Comparison of ENCODE assay signal across 8 mouse cellular contexts in the genomic region with DNA sequence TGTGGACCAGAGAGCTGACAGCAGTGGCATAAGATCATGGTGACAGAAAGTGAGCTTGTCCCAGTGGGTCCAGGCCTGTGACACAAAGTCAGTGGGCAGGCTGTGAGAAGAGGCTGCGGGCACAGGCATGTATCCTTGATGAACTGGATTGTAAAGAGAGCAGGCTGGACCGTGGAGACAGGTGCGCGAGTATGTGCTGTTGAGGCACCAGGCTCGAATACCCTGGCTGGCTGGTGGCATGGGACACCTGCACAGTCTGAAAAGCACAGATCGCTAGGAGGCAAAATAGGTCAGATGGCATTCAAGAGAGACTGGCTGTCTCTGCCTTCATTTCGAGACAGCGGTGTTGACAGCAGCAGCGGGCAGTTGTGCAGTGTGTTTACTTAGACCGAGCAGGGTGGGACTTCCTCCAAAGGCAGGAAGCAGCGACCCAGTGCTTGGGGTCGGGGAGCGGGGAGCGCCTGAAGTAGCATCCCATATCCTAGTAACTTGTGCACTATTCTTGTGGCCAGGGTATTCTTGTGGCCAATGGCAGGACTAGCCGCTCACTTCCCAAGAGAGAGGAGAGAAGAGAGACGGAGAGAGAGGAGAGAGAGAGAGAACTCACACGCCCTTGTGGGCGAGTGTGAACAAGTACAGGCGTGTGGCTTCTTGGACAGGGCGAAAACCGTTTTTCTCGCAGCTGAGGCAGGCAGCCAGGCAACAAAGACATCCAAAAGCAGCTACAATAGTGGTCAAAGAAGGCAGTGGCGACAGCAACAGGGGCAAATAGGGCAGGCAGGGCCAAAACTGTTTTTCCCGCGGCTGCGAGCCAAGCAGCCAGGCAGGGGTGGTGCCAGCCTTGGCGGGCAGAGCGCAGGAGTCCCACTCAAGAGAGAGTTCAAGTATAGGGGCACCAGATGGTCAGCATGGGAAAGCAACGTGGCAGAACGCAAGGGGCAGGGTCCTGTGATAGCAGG. TPM values are rescaled to one million over a fixed set of nuclear protein-coding genes. Genes with fewer than 3 reads are reported as not detected.
A peak's percentile ranks its signal among the peaks of the same experiment; 100 is the strongest.
DNase-seq lines count a peak whose midpoint lies in the region; ATAC-seq and TF ChIP-seq lines count a peak whose summit lies in the region.

No protein-coding gene starts in this region.

- peak; percentile 44 to 51 for DNase-seq in cerebellum, adult 18-20 months
- peak; percentile 26 to 62 for DNase-seq in layer of hippocampus, postnatal 14 days (ENCODE audit: low spot score in 2 of 2)
- DNase-seq in lung, postnatal 14 days = peak; percentile 51
- DNase-seq in retina, postnatal 1 day = peak; percentile 57
- DNase-seq in urinary bladder, adult 2 months (ENCODE audit: low spot score) = peak; percentile 40

- TF ChIP-seq EP300 in ES-Bruce4 (IDR thresholded peaks at IDR 0.05; ENCODE audit: insufficient read depth, low read depth, low read length) = no peak

- H3K27ac ChIP-seq in ES-Bruce4 (ENCODE audit: insufficient read depth, low read length) = no peak overlapping the region
- H3K27ac ChIP-seq in forebrain, embryonic 13.5 days = no peak overlapping the region
- H3K27ac ChIP-seq in hindbrain, embryonic 12.5 days = no peak overlapping the region

- H3K4me1 ChIP-seq in ES-Bruce4 (ENCODE audit: control insufficient read depth, insufficient read depth, low read length) = no peaks in the 10 kb centered on the region
- H3K4me1 ChIP-seq in forebrain, embryonic 13.5 days = peaks cover 9% of the 10 kb centered on the region; the same call in 1 of the 2 replicates
- 0 out of 2 replicates have a peak, but pooled peaks cover 2% of the 10 kb centered on the region for H3K4me1 ChIP-seq in hindbrain, embryonic 12.5 days

- no peaks in the 10 kb centered on the region for H3K9me3 ChIP-seq in ES-Bruce4 (replicated peaks; ENCODE audit: control insufficient read depth, insufficient read depth, low read length, poor library complexity, severe bottlenecking)
- H3K9me3 ChIP-seq in forebrain, embryonic 13.5 days (replicated peaks) = no peaks in the 10 kb centered on the region
- H3K9me3 ChIP-seq in hindbrain, embryonic 12.5 days (replicated peaks) = no peaks in the 10 kb centered on the region

- H3K4me2 ChIP-seq in forebrain, embryonic 13.5 days = peak overlapping the region; percentile 77
- H3K4me2 ChIP-seq in hindbrain, embryonic 12.5 days (replicated peaks) = peak overlapping the region; percentile 77

- 10% methylated on average over 30 of the region's 30 CpGs for WGBS in forebrain, embryonic 13.5 days
- WGBS in hindbrain, embryonic 12.5 days = 8% methylated on average over 30 of the region's 30 CpGs

- peak overlapping the region; percentile 21; the same call in 1 of the 2 replicates for H3K9ac ChIP-seq in ES-Bruce4 (ENCODE audit: low read depth, poor library complexity, severe bottlenecking)
- H3K9ac ChIP-seq in forebrain, embryonic 13.5 days = peak overlapping the region; percentile 61
- H3K9ac ChIP-seq in hindbrain, embryonic 12.5 days = peak overlapping the region; percentile 55

- peak overlapping the region; percentile 84 for H3K4me3 ChIP-seq in ES-Bruce4 (ENCODE audit: low read depth, low read length)
- H3K4me3 ChIP-seq in forebrain, embryonic 13.5 days = peak overlapping the region; percentile 43
- peak overlapping the region; percentile 42 for H3K4me3 ChIP-seq in hindbrain, embryonic 12.5 days

- no peaks in the 10 kb centered on the region for H3K27me3 ChIP-seq in ES-Bruce4 (ENCODE audit: control insufficient read depth, insufficient read depth, low read length, poor library complexity, severe bottlenecking)
- no peaks in the 10 kb centered on the region for H3K27me3 ChIP-seq in forebrain, embryonic 13.5 days
- H3K27me3 ChIP-seq in hindbrain, embryonic 12.5 days = no peaks in the 10 kb centered on the region

- H3K36me3 ChIP-seq in ES-Bruce4 (ENCODE audit: control insufficient read depth, insufficient read depth, low read length, poor library complexity, severe bottlenecking) = no peaks in the 10 kb centered on the region
- H3K36me3 ChIP-seq in forebrain, embryonic 13.5 days (ENCODE audit: poor library complexity, severe bottlenecking) = no peaks in the 10 kb centered on the region
- no peaks in the 10 kb centered on the region for H3K36me3 ChIP-seq in hindbrain, embryonic 12.5 days

- peak; percentile 27 for TF ChIP-seq POLR2A in ES-Bruce4 (IDR thresholded peaks at IDR 0.05; ENCODE audit: insufficient read depth, low read length)

- TF ChIP-seq CTCF in ES-Bruce4 (IDR thresholded peaks at IDR 0.05; ENCODE audit: low read depth, low read length) = no peak

- peak; percentile 79 for ATAC-seq in forebrain, embryonic 13.5 days
- ATAC-seq in hindbrain, embryonic 12.5 days (ENCODE audit: low FRiP score) = peak; percentile 79

RNA-seq across cellular contexts. Expression of gene Slc25a21, which starts 14.4 kb away (rescaled TPM):
- polyA plus RNA-seq in ES-Bruce4 (2011; ENCODE audit: insufficient read depth, insufficient read length, low read depth, missing spikeins) = not detected in 2 replicates
- 0.31 and 0.42 TPM in 2 replicates for polyA plus RNA-seq in forebrain, embryonic 13.5 days (2015; fragmentation: Nextera tagmentation; extraction: Ambion mirVana)
- 0.52 and 0.65 TPM in 2 replicates for polyA plus RNA-seq in hindbrain, embryonic 12.5 days (2016; fragmentation: Nextera tagmentation; extraction: Ambion mirVana)
- total RNA-seq in layer of hippocampus, postnatal 14 days (2021) = 1 to 10 TPM in 1 of 2 experiments, under 1 TPM in 1; 0.65 to 1.0 TPM
- polyA plus RNA-seq in urinary bladder, adult 2 months (2012; rRNA removed) = 0.37 and 0.47 TPM in 2 replicates

RNA-seq across cellular contexts. Expression of gene Prps1l3, which starts 18.6 kb away (rescaled TPM):
- polyA plus RNA-seq in ES-Bruce4 (2011; ENCODE audit: insufficient read depth, insufficient read length, low read depth, missing spikeins) = 60.9 and 64.6 TPM in 2 replicates
- 51.7 and 56.0 TPM in 2 replicates for polyA plus RNA-seq in forebrain, embryonic 13.5 days (2015; fragmentation: Nextera tagmentation; extraction: Ambion mirVana)
- 52.0 and 52.2 TPM in 2 replicates for polyA plus RNA-seq in hindbrain, embryonic 12.5 days (2016; fragmentation: Nextera tagmentation; extraction: Ambion mirVana)
- total RNA-seq in layer of hippocampus, postnatal 14 days (2021) = 10 to 100 TPM; 16.0 to 17.3 TPM
- polyA plus RNA-seq in urinary bladder, adult 2 months (2012; rRNA removed) = 19.9 and 23.6 TPM in 2 replicates

RNA-seq across cellular contexts. Expression of gene Mipol1, which starts 18.6 kb away (rescaled TPM):
- 28.6 and 31.3 TPM in 2 replicates for polyA plus RNA-seq in ES-Bruce4 (2011; ENCODE audit: insufficient read depth, insufficient read length, low read depth, missing spikeins)
- polyA plus RNA-seq in forebrain, embryonic 13.5 days (2015; fragmentation: Nextera tagmentation; extraction: Ambion mirVana) = 6.1 and 7.6 TPM in 2 replicates
- polyA plus RNA-seq in hindbrain, embryonic 12.5 days (2016; fragmentation: Nextera tagmentation; extraction: Ambion mirVana) = 6.1 and 8.6 TPM in 2 replicates
- total RNA-seq in layer of hippocampus, postnatal 14 days (2021) = 1 to 10 TPM; 5.3 to 5.8 TPM
- polyA plus RNA-seq in urinary bladder, adult 2 months (2012; rRNA removed) = 15.5 and 18.4 TPM in 2 replicates
